Mouse (Mus musculus): ENCODE data around the gene Lmo7.

- TF ChIP-seq GATA1 (IDR thresholded peaks at IDR 0.05; ENCODE audit: low read length) (no peak), TAL1 (IDR thresholded peaks at IDR 0.05; ENCODE audit: low read length) (no peak)
Measured at GRCm38 (mm10) chr14:101781943-101782510, 52.3 kb downstream of the Lmo7 start.

Data from erythroblast, embryonic 14.5 days (primary cell).